Mouse (Mus musculus): ENCODE measurements around the gene Usp21.

GRCm38 (mm10) chr1:171284491-171284890, 3.3 kb downstream of the Usp21 start:
- TF ChIP-seq CTCF (IDR thresholded peaks at IDR 0.05; ENCODE audit: low read depth) (no peak), EP300 (IDR thresholded peaks at IDR 0.05; ENCODE audit: low read depth) (no peak)
